Mouse (Mus musculus): ENCODE data around the gene Pde6c. TPM values are rescaled to one million over a fixed set of nuclear protein-coding genes. Genes with fewer than 3 reads are reported as not detected.

The Pde6c gene
- polyA plus RNA-seq, 1 experiment from 2014 or later, result 0.06 TPM

- Histone ChIP-seq H3K9ac (ENCODE audit: low read depth, low read length) (no peak overlapping the region), H3K4me1 (ENCODE audit: control insufficient read depth, insufficient read depth, low read length) (no peaks in the 10 kb centered on the region), H3K27ac (ENCODE audit: low read depth, low read length) (no peak overlapping the region), H3K36me3 (ENCODE audit: control insufficient read depth, insufficient read depth, low read length) (no peaks in the 10 kb centered on the region), H3K9me3 (replicated peaks; ENCODE audit: control insufficient read depth, low read length) (no peaks in the 10 kb centered on the region), H3K4me2 (no peak overlapping the region), H3K27me3 (ENCODE audit: control insufficient read depth, insufficient read depth, low read length) (peaks cover 5% of the 10 kb centered on the region; the same call in 1 of the 2 replicates), H3K4me3 (ENCODE audit: low read depth, low read length) (no peak overlapping the region)
- ATAC-seq (replicated peaks; ENCODE audit: insufficient number of reproducible peaks, low FRiP score, low TSS enrichment), result no peak
- 85% methylated on average over 4 of the region's 4 CpGs for WGBS (ENCODE audit: insufficient replicate concordance)
Measured at GRCm38 (mm10) chr19:38107871-38108270, 24.7 kb upstream of the Pde6c start.

DNA sequence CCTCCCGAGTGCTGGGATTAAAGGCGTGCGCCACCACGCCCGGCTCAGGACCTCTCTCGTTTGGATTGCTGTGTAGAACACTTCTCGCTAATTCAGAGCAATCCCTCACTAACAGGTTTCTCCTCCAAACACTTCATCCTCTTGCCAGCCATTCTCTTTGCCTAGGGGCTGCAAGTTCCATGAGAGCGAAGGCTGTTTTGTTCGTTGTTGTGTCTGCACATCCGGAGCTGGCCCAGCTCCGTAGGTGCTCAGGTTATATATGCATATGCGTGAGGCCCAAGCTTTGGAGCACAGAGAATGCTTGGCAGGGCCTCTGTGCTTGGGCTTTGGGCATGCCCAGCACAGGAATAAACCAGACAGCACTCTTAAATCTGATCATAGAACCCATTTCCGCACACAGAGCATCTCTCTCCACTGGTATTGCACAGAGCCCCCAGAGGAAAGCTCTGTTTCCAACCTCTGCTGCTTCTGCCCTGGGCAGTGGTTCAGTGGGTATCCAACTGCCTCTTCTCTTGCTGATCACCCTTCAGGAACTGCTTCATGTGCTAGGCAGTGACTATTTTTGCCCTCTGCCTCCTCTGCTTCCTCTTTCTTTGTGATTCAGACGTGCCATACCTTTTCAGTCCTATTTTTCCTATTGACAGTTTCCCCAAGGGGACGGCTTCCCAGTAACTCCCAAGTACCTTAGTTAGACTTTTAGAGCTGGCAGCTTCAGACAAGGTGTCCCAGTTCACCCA lies 22.9 kb upstream of the Pde6c start:
- Histone ChIP-seq H3K36me3 (ENCODE audit: control insufficient read depth, insufficient read depth, low read length) (no peaks in the 10 kb centered on the region), H3K27me3 (ENCODE audit: control insufficient read depth, insufficient read depth, low read length) (peaks cover 5% of the 10 kb centered on the region; the same call in 1 of the 2 replicates), H3K9me3 (replicated peaks; ENCODE audit: control insufficient read depth, low read length) (no peaks in the 10 kb centered on the region), H3K4me1 (ENCODE audit: control insufficient read depth, insufficient read depth, low read length) (no peaks in the 10 kb centered on the region), H3K9ac (ENCODE audit: low read depth, low read length) (no peak overlapping the region), H3K4me3 (ENCODE audit: low read depth, low read length) (no peak overlapping the region), H3K4me2 (no peak overlapping the region), H3K27ac (ENCODE audit: low read depth, low read length) (no peak overlapping the region)
- 86% methylated on average over 15 of the region's 15 CpGs for WGBS (ENCODE audit: insufficient replicate concordance)
- no peak for ATAC-seq (replicated peaks; ENCODE audit: insufficient number of reproducible peaks, low FRiP score, low TSS enrichment)

DNA sequence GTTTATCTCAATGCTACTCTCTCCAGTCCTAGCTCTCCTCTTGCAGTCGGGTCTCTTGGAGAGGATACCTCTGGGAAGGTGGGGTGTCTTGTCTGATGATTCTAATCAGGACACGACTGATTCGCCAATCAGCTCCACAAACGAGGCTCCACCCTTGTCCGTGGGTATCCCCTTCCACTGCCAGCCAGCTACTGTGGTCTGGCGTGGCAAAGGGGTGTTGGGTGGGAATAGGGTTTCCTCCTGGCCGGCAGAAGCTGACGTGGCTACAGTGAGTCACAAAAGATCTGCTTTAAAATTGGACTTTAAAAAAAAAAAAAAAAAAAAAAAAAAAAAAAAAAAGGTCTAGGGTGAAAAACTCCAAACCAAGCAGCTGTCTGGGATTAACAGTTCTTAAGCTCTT lies 21.5 kb upstream of the Pde6c start:
- 69% methylated on average over 8 of the region's 8 CpGs for WGBS (ENCODE audit: insufficient replicate concordance)
- Histone ChIP-seq H3K4me2 (no peak overlapping the region), H3K9me3 (replicated peaks; ENCODE audit: control insufficient read depth, low read length) (no peaks in the 10 kb centered on the region), H3K4me3 (ENCODE audit: low read depth, low read length) (no peak overlapping the region), H3K27me3 (ENCODE audit: control insufficient read depth, insufficient read depth, low read length) (peaks cover 5% of the 10 kb centered on the region; the same call in 1 of the 2 replicates), H3K27ac (ENCODE audit: low read depth, low read length) (no peak overlapping the region), H3K9ac (ENCODE audit: low read depth, low read length) (no peak overlapping the region), H3K36me3 (ENCODE audit: control insufficient read depth, insufficient read depth, low read length) (no peaks in the 10 kb centered on the region), H3K4me1 (ENCODE audit: control insufficient read depth, insufficient read depth, low read length) (no peaks in the 10 kb centered on the region)
- ATAC-seq (replicated peaks; ENCODE audit: insufficient number of reproducible peaks, low FRiP score, low TSS enrichment), result no peak

GRCm38 (mm10) chr19:38112575-38112974 lies 20.0 kb upstream of the Pde6c start:
- Histone ChIP-seq H3K36me3 (ENCODE audit: control insufficient read depth, insufficient read depth, low read length) (no peaks in the 10 kb centered on the region), H3K27me3 (ENCODE audit: control insufficient read depth, insufficient read depth, low read length) (peaks cover 5% of the 10 kb centered on the region; the same call in 1 of the 2 replicates), H3K4me3 (ENCODE audit: low read depth, low read length) (no peak overlapping the region), H3K9me3 (replicated peaks; ENCODE audit: control insufficient read depth, low read length) (no peaks in the 10 kb centered on the region), H3K4me2 (no peak overlapping the region), H3K9ac (ENCODE audit: low read depth, low read length) (no peak overlapping the region), H3K4me1 (ENCODE audit: control insufficient read depth, insufficient read depth, low read length) (no peaks in the 10 kb centered on the region), H3K27ac (ENCODE audit: low read depth, low read length) (no peak overlapping the region)
- no peak for ATAC-seq (replicated peaks; ENCODE audit: insufficient number of reproducible peaks, low FRiP score, low TSS enrichment)
- WGBS (ENCODE audit: insufficient replicate concordance), result 23% methylated on average over 4 of the region's 4 CpGs

GRCm38 (mm10) chr19:38114834-38115491 lies 17.6 kb upstream of the Pde6c start:
- Histone ChIP-seq H3K27me3 (ENCODE audit: control insufficient read depth, insufficient read depth, low read length) (peaks cover under 1% of the 10 kb centered on the region; the same call in 1 of the 2 replicates), H3K9ac (ENCODE audit: low read depth, low read length) (no peak overlapping the region), H3K4me1 (ENCODE audit: control insufficient read depth, insufficient read depth, low read length) (no peaks in the 10 kb centered on the region), H3K4me2 (no peak overlapping the region), H3K36me3 (ENCODE audit: control insufficient read depth, insufficient read depth, low read length) (no peaks in the 10 kb centered on the region), H3K9me3 (replicated peaks; ENCODE audit: control insufficient read depth, low read length) (no peaks in the 10 kb centered on the region), H3K27ac (ENCODE audit: low read depth, low read length) (no peak overlapping the region), H3K4me3 (ENCODE audit: low read depth, low read length) (no peak overlapping the region)
- 80% methylated on average over 7 of the region's 7 CpGs for WGBS (ENCODE audit: insufficient replicate concordance)
- no peak for ATAC-seq (replicated peaks; ENCODE audit: insufficient number of reproducible peaks, low FRiP score, low TSS enrichment)

GRCm38 (mm10) chr19:38120123-38120760 lies 12.3 kb upstream of the Pde6c start:
- H3K9me3 ChIP-seq (replicated peaks; ENCODE audit: control insufficient read depth, low read length), result no peaks in the 10 kb centered on the region
- H3K4me3 ChIP-seq (ENCODE audit: low read depth, low read length), result no peak overlapping the region
- H3K36me3 ChIP-seq (ENCODE audit: control insufficient read depth, insufficient read depth, low read length), result no peaks in the 10 kb centered on the region
- H3K27me3 ChIP-seq (ENCODE audit: control insufficient read depth, insufficient read depth, low read length), result peaks cover 26% of the 10 kb centered on the region
- H3K9ac ChIP-seq (ENCODE audit: low read depth, low read length), result no peak overlapping the region
- H3K27ac ChIP-seq (ENCODE audit: low read depth, low read length), result no peak overlapping the region
- H3K4me1 ChIP-seq (ENCODE audit: control insufficient read depth, insufficient read depth, low read length), result no peaks in the 10 kb centered on the region; the same call in 1 of the 2 replicates
- 79% methylated on average over 5 of the region's 5 CpGs for WGBS (ENCODE audit: insufficient replicate concordance)
- ATAC-seq (replicated peaks; ENCODE audit: insufficient number of reproducible peaks, low FRiP score, low TSS enrichment), result no peak
- H3K4me2 ChIP-seq, result no peak overlapping the region

DNA sequence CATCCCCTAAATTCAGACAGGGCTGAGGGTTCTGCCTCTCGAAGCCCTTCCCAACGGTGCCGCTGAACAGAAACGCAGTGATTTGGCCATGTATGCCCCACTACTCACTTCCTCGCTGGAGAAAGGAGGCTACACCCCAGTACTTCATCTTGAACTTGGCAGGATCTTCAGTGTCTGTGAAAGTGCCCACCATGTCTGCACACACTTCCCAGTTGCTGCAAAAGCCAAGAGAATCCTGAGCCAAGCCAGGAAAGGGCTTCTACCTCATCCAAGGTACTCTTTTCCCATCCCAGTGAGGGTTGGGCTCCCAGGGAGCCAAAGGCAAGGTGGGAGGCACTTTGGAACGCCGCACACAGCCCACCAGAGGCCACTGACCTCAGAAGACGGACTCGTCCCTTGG lies 8.7 kb upstream of the Pde6c start:
- no peak overlapping the region for H3K9ac ChIP-seq (ENCODE audit: low read depth, low read length)
- no peaks in the 10 kb centered on the region; the same call in 1 of the 2 replicates for H3K4me1 ChIP-seq (ENCODE audit: control insufficient read depth, insufficient read depth, low read length)
- peaks cover 30% of the 10 kb centered on the region for H3K27me3 ChIP-seq (ENCODE audit: control insufficient read depth, insufficient read depth, low read length)
- no peak overlapping the region for H3K27ac ChIP-seq (ENCODE audit: low read depth, low read length)
- H3K4me3 ChIP-seq (ENCODE audit: low read depth, low read length), result peak overlapping the region; percentile 64
- no peaks in the 10 kb centered on the region for H3K36me3 ChIP-seq (ENCODE audit: control insufficient read depth, insufficient read depth, low read length)
- H3K9me3 ChIP-seq (replicated peaks; ENCODE audit: control insufficient read depth, low read length), result no peaks in the 10 kb centered on the region
- H3K4me2 ChIP-seq, result peak overlapping the region; percentile 93
- ATAC-seq (replicated peaks; ENCODE audit: insufficient number of reproducible peaks, low FRiP score, low TSS enrichment), result no peak
- WGBS (ENCODE audit: insufficient replicate concordance), result 21% methylated on average over 9 of the region's 9 CpGs

GRCm38 (mm10) chr19:38124401-38125218 lies 8.0 kb upstream of the Pde6c start:
- Histone ChIP-seq H3K36me3 (ENCODE audit: control insufficient read depth, insufficient read depth, low read length) (no peaks in the 10 kb centered on the region), H3K9ac (ENCODE audit: low read depth, low read length) (peak overlapping the region; percentile 54; the same call in 1 of the 2 replicates), H3K27ac (ENCODE audit: low read depth, low read length) (no peak overlapping the region), H3K4me2 (peak overlapping the region; percentile 93), H3K4me3 (ENCODE audit: low read depth, low read length) (peak overlapping the region; percentile 64), H3K27me3 (ENCODE audit: control insufficient read depth, insufficient read depth, low read length) (peaks cover 30% of the 10 kb centered on the region), H3K4me1 (ENCODE audit: control insufficient read depth, insufficient read depth, low read length) (no peaks in the 10 kb centered on the region; the same call in 1 of the 2 replicates), H3K9me3 (replicated peaks; ENCODE audit: control insufficient read depth, low read length) (no peaks in the 10 kb centered on the region)
- no peak for ATAC-seq (replicated peaks; ENCODE audit: insufficient number of reproducible peaks, low FRiP score, low TSS enrichment)
- WGBS (ENCODE audit: insufficient replicate concordance), result under 1% methylated on average over 64 of the region's 77 CpGs
